Mouse (Mus musculus): ENCODE results near the gene Sccpdh.
A peak's percentile ranks its signal among the peaks of the same experiment; 100 is the strongest.
"Not testable (repeated sequence)": the region's sequence is repeated elsewhere in the genome, so short reads cannot be mapped to it uniquely, and the experiment has no call there.

Sccpdh gene

DNA sequence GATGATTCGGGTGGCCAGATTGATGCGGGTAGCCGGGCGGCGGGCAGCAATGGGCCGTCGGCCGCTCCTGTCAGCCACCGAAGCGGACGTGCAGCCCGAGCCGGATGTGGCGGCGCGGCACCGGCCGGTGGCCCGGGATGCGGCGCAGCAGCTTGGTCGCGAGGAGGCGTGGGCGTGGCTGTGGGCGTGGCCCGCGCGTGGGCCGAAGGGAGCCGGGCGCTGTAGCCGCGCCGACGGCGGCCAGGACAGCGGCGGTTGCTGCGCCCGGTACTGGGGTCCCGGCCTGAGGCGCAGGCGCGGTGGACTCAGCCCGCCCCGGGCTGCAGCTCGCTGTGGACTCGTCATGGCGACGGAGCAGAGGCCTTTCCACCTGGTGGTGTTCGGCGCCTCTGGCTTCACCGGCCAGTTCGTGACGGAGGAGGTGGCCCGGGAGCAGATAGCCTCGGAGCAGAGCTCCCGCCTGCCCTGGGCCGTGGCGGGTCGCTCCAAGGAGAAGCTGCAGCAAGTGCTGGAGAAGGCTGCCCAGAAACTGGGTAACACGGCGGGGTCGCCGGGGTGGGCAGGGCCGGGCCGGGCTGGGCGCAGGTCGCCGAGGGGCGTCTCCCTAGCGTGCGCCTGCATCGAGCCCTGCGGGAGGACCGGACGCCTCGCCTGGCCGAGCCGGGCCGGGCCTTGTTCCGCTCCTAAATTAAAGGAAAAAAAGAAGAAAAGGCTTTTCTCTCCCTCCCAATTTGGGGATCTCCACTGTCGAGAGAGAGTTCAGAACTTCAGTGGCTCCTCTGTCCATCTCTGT lies at the start of gene Sccpdh:
Gene Sccpdh (plus strand): TSS at position 198 of the 793 bp plus-strand sequence.
- DNase-seq: peak; percentile 84

DNA sequence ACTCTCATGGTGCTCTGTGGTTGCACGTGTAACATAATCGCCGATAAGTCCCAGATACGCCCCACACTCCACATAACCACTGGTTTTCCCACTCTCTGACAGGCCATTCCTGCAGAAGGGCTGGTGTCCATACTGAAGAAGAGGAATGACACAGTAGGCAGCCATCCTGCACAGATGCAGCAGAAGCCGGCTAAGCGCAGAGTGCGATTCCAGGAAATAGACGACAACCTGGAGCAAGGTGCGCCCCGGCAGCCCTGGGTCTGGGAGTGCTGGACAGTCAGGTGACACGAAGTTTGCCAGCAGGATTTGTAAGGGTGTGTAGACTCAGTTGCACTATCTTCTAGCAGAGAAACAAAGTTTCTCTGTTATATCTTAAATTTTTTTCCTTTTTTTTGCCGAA lies 45.3 kb upstream of the Sccpdh start:
- peak; percentile 3 for DNase-seq

DNA sequence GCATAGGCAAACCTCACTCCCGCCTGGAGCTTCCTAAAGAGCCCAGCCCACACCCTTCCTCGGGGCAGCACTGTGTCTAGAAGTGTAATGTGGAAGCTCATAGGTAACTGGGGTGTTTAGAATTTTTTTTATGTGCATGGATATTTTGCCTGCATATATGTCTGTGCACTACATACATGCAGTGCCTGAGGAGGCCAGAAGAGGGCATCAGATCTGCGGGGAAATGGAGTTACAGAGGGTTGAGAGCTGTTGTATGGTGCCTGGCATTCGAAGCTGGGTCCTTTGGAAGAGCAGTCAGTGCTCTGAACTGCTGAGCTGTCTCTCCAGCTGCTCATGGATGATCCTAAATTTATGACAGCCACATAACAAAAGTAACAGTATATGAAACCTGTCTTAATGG lies 44.4 kb upstream of the Sccpdh start:
- DNase-seq: peak; percentile 47

DNA sequence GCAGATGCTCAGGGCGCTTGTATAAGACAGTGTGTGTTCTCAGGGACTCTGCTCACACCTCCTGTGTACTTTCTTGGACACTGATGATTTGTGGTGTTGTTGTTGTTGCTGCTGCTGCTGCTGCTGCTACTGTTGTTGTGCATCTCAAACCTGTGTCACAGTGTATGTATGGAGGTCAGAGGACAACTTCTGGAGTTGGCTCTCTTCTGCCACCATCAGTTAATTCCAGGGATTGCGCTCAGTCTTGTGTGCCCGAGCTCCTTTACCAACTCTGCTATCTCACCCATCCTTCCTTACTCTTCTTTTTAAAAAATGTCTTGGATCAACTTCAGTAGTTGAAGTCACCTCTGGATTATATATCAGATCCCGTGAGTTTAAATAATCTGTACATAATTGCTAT lies 43.7 kb upstream of the Sccpdh start:
- peak; percentile 39 for DNase-seq

DNA sequence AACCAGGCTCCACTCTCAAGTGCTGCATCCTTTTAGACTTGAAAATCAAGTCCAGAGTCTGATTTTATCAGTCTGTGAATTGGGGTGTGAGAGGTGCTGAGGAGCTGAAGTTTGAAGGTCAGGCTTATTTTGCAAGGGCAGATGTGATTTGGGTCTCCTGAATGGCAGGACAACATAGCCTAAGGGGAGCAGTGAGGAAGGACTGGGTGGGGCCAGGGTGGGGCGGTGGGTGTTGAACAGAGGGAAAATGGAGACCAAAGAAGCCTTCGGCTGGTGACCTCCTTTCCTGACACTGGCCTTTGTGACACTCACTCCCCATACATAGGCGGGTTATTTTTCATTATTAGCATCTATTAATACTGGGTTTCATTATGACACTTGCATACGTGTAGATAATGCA lies 40.2 kb upstream of the Sccpdh start:
- DNase-seq: no peak

DNA sequence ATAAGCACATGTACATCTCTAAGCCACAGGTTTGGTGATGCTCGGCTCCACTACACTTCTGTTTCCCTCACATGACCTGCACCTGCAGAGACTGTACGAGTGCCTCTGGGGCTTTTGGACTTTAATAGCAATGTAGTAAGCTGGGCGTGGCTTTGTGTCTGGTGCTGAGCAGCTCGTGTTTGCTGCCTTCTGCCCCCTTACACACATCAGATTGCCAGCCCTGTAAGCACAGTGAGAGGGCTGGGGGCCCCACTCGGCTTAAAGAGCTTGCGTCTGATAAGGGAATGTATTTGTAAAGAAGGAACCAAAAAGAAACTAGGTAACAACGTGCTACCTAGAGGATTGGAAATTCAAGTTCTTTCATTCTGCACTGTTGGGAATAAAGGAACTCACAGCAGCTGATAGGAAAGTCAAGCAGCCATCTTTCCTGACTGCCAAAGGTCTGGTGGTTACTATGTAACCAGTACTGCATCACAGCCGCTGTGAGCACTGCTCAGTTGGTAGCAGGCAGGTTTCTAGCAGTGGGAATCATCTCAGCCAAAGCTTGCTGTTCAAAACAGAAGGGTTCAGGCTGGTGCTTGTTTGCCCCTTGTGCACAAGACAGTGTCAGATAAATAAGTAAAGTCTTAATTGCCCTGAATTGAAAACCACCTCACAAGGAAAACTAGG lies 39.4 kb upstream of the Sccpdh start:
- no peak for DNase-seq

DNA sequence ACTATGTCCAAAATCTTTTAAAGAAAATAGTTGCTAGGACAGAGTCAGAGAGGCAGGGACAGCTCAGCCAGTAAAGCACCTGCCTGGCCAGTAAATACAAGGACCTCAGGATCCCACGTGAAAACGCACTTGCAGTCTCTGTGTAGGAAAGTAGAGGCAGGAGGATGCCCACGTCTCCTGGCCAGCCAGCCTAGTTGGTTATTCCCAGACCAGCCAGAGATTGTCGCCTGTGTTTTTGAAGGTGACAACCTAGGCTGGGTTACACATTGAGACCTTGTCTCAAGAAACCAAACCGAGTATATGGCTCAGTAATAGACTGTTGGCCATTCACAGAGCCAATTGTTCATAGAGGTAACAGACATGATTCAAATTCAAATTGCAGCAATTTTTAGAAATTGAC lies 38.7 kb upstream of the Sccpdh start:
- no peak for DNase-seq

DNA sequence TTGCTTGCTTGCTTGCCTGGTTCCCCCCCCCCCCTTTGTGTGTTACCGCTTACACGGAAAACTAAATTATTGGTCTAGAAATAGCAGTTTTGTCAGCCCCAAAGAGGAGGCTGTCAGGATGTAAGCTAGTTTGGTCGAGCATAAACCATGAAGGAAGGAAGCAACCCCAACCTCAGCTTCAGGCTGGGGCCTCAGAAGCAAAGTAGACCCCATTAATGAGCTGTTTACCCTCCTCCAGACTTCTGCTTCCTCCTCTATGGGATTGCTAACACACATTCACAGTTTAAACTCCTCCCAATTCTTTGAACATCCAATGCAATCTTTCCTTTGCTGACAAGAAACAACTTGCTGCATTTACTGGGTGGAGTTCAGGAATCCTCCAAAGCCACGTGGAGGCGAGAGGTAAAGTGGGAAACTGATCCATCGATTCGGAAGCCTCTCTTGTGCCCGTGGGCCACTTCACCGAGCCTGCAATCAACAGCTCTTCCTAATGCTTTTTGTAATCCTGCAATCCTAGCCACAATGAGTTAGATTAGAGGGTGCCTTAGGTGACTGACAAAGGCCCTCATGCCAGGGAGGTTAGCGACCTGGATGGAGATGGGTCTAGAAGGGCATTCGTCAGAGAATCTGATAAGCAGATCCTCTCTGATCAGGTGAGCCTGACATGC lies 35.1 kb upstream of the Sccpdh start:
- DNase-seq: no peak

DNA sequence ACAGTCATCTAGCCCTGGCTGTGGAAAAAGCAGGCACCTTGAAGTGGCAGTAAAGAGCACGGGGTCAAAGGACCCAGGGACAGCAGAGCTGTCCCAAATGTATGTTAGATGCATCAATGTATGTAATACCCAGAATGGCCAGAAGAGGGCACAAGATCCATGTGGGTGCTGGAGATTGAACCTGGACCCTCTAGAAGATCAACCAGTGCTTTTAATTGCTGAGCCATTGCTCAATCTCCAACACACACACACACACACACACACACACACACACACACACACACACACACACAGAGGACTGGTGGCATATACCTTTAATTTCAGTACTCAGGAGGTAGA lies 34.6 kb upstream of the Sccpdh start:
- no peak for DNase-seq

DNA sequence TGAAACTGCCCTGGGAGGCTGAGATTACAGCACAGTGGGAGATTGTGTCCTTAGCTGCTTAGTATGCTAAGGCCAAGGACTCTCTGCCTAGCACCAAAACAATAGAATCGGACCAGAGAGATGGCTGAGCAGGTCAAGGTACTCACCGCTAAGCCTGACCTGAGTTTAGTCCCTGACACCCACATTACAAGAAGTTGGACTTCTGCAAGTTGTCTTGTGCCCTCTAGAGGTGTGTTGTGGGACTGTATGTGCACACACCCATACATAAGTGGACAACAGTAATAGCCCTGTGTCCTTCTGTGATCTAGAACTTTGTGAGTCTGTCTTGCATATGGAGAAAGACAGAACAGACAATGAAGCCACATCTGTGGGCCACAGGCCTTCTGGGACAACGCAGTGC lies 33.9 kb upstream of the Sccpdh start:
- DNase-seq: no peak

DNA sequence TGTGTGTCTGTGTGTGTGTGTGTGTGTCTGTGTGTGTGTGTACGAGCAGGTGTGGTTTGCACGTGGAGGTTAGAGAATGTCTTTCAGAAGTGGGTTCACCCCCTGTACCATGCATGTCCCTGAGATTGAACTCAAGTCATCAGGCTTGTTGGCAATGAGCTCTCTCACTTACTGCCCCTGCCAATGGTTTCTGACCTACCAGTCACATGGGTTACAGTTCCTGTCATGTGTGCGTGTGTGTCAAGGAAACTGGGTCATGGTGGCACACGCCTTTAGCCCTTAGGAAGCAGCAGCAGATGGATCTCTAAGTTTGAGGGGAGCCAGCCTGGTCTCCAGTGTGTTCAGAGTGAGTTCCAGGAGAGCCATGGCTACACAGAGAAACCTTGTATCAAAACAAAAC lies 25.3 kb upstream of the Sccpdh start:
- no peak for DNase-seq

DNA sequence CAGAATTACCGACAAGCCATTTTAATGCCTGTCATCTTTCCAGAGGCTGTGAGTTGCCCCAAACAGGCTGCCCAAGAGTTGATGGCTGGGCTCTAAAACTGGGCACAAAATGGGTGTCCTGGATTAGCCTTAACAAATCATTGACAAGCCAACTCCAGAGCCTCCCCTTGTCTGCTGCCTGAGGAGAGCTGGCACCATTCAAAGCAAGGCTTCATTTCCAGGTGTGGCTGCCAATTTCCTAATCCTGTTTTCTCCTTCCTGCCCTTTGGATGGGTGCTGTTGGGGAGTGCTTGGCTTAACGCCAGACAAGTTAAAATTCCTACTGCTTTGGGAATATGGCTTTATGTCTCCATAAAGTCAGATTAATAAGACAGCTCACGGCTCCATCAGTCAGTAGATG lies 23.9 kb upstream of the Sccpdh start:
- DNase-seq: no peak

DNA sequence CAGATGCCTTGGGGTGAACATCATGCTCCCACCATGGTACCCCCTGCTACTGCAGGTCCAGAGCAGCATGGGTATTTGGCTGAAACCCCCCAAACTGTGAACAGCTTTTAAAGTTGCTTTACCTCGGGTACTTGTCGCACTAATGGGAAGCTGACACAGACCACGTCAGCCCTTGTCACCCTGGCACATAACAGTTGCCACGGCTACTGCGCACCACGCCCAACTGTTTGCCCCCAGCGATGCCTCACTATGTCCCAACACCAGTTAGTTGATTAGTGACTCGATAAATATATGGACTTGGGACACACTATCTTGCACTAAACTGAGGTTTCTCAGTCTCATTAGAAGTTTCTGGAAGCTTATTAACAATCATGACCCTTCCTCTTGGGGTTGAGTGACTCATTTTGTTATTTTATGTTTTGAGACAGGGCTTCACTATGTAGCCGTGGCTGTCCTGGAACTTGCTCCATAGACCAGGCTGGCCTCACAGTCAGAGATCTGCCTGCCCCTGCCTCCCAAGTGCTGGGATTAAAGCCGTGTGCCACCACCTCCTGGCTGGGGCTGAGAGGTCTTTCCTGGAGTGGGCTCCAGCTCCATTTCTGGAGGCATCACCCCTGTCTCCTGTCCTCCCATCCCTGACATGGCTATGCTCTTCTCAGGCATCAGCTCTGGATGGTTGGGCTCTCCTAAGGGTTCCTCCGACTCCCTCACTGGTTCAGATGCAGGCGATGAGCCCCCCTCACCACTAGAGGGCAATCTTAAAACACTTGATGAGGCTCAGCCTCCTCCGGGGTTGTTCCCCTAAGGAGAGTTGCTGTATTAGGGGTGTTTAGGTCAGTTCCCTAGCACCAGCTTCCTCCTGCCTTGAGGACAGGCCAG lies 22.7 kb upstream of the Sccpdh start:
- peak; percentile 77 for DNase-seq

DNA sequence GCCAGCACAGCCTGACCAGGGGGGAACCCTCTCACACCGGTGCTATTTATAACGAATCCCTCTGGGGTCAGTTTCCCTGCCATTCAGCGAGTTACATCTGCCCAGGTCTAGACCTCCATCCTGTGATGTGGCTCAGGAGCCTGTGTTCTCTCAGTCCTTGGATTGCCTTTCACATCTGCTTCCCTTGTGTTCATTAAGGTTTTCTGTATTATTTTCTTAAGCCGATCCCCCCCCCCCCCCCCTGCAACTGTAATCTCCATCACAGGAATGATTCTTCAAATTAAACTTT lies 22.1 kb upstream of the Sccpdh start:
- DNase-seq: no peak

DNA sequence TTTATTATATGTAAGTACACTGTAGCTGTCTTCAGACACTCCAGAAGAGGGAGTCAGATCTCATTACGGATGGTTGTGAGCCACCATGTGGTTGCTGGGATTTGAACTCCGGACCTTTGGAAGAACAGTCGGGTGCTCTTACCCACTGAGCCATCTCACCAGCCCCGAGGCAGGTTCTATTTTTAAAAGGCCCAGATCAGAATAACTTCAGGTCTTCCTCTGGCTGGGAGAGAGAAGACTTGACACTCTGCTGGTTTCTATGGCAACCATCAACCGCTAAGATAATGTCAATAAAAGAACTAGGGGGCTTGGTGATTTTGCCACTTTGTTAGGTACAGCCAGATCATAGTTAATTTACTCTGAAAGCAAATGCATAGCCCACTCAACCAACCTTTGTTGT lies 19.3 kb upstream of the Sccpdh start:
- not testable (repeated sequence) for DNase-seq

DNA sequence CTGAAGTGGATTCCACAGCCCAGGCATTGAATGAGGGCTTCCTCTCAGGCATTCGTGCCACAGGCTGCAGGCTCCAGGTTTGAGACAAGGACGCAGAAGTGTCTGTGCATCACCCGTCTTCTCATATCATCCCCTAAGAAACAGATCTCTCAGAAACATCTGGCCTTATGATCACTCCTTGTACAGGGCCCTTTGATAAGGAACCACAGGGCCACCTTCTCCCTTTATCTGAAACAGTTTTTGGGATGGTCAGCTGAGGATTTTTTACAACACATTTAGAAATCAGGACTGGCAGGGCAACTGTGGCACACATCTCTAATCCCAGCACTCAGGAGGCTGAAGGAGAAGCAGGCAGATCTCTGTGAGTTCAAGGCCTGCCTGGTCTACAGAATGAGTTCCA lies 18.7 kb upstream of the Sccpdh start:
- DNase-seq: no peak

DNA sequence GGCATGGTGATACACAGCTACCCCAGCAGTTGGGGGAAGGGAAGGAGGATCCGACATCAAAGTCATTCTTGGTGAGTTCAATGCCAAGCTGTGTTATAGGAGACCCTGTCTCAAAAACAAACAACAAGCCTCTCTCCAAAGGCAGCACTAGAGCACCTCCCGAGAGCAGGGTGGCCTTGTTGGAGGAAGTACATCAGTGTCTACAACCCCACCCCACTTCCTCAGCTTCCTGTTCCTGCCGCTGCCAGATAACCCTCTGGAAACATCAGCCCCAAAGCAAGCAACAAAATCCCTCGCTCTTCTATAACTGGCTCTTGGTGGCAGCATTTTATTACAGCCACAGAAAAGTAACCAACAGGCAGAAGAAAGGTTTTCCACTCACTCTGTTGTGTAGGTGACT lies 17.7 kb upstream of the Sccpdh start:
- DNase-seq: no peak

DNA sequence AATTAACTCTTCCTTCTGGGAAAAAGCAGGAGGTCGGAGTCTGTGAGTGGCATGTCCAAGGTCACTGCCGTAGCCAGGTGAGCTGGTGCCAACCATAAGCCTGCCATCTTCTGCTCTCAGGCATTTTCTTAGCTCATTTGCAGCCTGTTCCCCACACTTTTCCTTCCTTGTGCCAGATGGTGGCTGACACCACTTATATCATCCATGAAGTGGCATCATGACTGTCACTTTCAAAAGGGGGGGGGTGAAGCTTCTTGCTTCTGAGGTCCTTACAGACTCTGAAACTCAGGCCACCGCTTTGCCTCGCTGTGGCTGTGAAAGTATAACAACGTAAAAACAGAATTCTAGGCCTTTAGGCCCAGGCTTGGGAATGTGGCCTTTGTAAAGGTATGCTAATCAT lies 16.8 kb upstream of the Sccpdh start:
- DNase-seq: no peak

DNA sequence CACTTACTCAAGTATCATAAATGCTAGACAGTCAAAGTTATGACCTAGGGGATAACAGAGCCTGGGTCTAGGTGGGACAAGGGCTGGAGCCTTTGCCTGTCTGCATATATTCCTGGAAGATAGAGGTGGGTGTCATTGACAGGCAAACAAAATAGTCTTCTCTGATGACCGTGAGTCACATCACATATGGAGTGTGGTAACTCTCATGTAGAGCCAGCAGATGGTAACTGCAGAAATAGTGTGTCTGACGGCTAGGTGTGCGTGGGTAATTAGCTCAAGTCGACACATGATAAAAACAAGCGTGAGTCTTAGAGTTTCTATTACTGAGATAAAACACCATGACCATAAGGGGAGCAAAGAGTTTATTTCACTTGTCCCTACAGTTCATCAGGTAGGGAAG lies 4.9 kb upstream of the Sccpdh start:
- no peak for DNase-seq

DNA sequence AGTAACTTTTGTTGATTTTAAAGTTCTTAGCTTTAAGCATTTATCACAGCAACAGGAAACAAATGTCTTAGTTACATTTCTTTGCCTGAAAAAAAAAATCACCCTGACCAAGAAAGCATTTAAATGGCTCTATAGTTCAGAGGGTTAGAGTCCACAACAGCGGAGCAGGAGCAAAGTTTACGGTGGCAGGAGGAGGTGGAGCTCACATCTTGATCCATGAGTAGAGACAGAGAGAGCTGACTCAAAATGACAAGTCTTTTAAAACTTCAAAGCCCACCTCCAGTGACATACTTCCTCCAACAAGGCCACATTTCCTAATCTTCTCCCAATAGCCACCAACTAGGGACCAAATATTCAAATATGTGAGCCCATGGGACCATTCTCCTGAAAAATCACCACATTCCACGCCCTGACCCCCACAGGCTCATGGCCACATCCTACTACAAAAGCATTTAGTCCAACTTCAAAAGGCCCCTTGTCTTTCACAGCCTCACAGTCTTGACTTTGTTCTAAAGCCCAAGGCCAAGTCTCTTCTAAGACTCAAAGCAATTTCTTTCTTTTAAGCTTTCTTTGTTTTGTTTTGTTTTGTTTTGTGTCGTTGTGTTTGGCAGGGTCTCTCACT lies 3.6 kb upstream of the Sccpdh start:
- no peak for DNase-seq

DNA sequence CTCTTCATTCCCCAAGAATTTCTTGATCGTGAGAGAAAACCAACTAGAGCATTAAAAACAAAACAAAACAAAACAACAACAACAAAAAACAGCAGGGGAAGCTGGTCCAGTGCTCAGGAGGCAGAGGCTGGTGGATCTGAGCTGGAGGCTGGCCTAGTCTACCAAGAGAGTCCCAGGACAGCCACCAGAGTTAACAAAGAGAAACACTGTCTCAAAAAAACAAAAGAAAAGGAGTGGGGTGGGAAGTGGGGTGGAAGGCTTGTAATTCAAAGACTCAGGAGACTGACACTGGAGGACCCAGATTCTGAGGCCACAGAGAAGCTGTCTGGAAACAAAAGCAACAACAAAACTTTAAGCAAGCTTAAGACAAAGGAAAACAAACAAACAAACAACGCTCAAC lies 1.0 kb upstream of the Sccpdh start:
- DNase-seq: no peak

DNA sequence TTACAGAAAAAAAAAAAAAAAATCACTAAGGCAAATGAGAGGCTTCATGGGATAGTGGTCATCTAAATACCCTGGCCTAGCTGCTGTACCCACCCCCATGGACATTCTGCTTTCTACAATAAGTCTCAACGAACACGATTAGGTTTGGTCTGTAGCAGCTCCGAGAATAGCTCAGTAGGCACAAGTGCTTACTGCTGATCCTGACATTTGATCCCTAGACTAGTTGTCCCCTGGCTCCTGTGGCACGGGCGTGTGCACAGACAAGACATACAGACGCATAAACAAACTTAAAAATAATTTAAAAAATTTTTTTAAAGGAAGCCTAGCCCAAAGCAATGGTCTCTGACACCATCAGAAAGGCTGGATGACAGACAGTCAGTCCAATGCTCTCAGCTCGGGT lies 560 bp upstream of the Sccpdh start:
- DNase-seq: no peak

Data from cerebellum, adult 11-12 months (tissue).